Mouse (Mus musculus) kidney, postnatal 14 days (tissue): ENCODE measurements around the gene Rpgrip1l.

Experiments used
- DNase-seq: peaks from one replicate; pipeline ENCODE4 v3.0.0; 2022; ENCODE audit warnings: mixed read lengths

The Rpgrip1l gene

DNA sequence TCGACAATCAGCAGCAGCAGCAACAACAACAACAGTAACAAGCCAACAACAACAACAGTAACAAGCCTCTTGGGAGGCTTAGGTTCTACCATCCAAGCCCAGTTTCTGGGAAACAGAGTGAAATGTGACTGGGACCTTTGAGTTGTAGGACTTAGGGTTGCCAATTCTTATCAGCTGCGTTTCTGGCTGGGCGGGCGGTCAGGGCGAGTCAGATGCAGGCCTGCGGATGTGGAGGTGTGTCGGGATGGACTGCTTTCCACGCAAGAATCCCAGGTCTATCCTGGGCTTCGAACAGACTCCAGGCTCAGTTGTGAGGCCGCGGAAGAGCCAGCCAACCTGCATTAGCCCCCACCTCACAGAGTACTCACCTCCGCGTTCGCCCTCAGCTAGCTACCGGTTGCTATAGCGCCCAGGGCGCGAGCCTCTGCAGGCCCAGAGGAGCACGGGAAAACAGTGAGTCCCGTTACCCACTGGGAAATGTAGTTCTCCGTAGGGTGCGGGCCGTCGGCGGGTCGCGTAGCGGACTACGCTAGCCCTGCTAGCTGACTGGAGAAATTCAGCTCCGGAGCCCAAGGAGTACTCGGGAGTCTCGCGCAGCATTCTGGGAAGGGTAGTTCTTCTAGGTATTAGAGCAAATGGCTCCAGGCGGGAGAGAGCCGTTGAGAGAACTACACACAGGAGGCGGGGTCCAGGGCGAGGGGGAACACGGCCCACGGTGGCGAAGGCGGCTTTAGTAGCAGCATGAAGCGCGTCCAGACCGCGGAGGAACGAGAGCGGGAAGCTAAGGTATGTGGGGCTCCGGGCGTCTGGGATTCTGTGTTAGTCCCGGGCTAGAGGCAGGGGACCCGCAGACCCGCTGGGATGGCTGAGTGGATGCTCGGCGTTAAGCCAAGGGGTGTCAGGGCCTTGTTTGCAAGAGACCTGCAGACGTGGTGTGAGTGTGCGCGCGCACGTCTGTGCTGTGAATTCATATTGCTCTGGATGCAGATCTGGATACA is at the start of gene Rpgrip1l, which contains the start of gene Fto:
Rpgrip1l (minus strand) TSS at position 428 of the 998 bp plus-strand sequence.
Fto (plus strand) TSS at position 691 of the 998 bp plus-strand sequence.
- DNase-seq = peak; percentile 99

DNA sequence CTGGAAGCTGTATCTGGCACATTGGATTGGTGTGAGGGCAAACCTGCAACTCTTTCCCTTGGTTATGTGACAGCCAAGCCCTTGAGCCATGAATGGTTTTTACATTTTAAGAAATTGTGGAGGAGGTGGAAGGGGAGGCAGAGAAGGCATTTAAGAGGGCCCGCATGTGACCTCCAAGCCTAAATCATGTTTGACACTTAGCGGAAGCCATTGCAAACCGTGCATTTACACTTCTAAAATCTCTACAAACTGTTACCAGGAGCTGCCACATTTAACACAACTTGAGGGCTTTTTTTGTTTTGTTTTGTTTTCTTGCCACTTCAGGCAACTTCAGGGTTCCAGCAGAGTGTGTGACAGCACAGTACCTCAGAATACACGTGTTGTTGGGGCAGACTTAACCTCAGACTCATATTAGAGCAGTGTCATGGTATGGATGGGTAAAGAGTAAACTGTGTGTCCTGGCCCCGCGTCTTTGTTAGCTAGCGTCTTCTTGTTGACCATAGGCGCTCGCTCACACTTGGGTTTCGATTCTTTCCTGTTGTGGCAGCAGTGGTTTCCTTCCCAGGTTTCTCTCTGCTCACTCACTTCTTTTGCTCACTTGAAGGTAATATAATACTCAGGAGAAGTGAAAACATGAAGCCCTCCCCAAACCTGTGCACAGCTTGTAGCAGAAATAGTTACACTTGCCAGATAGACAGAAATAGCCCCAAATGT is 47.7 kb upstream of the Rpgrip1l start:
- no peak for DNase-seq

DNA sequence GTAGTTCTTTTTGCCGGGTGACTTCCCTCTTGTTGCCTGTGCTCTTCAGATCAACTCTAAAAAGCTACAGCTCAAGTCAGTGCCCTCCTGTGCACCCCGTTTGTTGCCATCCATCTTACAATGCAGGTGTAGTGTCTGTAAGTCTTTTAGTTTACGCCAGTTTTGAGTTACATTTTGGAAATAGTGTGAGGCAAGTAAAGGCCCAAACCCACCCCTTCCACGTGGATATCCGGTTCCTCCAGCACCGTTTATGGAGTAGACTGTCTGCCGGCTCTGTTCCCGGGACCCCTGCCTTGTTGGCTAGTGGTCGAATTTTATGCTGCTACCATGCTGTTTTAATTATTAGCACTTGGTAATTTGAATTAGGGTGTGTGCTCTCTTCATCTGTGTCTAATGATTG is 46.4 kb upstream of the Rpgrip1l start:
- DNase-seq = no peak

DNA sequence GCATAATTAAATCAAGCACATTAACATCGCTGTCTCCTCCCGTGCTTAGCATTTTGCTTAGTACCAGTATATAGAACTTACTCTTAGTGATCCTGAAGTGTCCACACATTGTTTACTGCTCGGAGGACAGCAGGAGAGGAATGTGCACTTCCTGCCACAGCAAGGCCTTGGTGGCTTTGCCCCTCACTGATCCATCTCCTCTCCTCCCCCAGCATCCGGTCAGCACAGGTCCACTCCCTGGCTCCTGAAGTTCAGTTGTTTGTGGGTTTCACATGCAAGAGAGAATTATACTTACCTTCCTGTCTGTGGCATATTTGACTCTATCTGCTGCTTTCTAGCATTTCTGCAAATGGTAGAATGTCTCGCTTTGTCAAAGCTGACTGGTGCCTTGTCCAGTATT is 45.0 kb upstream of the Rpgrip1l start:
- DNase-seq = no peak

DNA sequence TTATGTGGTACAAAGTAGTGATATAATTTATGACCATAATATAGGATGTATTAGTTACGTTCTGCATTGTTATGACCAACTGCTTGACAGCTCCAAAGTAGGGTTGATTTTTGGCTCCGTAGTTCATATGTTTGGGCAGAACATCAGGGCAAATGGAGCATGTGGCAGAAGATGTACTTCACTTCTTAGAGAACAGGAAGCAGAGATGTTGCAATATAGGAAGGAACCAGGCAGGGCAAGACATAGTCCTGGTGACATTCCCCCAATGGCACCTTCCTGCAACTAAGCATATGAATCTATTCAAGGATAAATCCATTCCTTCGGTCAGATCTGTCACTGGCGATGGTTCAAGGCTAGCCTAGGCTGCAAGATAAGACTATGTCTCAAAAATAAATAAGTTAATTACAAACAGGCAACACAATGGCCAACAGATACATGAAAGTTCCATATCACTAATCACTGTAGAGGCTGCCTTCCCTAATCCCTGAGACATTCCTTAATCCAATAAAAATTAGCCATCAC is 44.5 kb upstream of the Rpgrip1l start:
- no peak for DNase-seq

DNA sequence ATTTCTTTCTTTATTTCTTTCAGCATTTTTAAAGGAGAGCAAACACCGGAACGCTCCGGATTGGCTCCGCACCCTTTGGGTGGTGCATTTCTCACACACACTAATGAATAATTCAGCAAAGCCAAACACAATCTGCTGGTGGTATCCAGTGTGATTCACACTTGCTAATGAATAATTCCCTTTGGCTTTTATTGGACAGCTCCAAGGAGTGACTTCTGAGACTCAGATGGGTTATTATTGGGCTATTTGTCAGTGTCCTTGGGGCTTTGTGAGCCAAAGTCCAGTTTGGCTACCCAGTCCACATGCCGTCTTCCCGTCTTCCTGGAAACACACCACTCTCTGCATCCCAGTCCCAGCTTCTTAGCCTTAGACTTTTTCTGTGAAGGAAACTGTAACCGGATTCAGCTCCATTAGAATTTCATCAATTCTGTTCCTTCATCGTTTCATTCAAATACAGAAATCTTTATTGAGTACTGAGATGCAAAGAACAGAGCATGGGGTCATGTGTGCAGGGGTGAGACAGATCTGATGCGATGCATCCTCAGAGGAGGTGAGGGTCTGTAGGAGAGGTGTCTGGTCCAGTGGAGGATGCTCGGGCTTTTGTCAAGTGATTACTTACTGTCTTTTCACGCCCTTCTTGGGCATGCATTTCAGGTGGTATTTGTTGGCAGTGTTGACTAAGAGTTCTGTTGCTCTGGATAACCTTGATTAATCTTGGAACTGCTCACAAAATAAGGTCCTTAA is 43.1 kb upstream of the Rpgrip1l start:
- no peak for DNase-seq

DNA sequence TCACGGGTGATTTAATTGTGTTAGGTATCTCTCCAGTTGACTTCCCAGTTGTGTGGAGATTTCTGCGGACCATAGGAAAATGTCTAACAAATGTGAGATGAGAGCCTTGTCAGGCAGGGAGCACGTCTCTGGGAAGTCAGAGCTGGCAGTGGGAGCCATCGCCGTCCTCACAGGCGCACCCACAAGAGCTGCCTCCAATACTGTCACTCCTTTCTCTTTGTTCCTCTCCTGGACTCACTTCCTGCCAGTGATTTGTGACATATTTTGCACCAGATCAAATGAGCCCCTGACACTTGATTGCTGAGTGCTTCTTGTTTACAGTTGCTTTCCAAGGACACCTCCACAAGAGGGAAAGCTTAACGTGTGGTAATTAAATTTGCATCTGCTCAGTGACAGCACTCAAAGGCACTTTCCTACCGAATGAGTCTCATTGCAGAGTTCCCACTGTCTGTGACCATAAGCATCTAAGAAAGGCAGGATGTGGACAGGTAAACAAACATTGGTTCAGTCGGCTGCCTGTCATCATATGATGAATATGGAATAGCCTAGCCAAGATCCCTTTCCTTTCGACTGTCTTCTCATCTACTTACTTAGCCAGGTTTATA is 42.3 kb upstream of the Rpgrip1l start:
- DNase-seq = no peak

DNA sequence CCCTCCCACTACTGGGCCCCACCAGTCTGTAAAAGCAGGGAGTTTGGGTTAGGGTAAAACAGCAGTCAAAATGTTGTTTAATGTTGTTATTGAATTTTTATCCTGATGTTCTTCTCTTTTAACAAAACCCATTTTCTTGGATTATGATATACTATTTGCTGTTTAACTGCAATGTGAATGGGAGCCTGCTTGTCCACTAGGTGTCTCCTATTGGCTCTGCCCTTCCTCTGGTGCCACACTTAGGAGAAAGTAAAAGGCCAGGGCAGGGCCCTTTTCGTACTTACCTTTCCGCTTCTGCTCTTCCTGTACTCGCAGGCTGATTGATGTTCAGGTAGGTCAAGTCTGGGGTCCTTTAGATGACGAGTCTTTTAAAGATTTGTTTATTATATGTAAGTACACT is 40.8 kb upstream of the Rpgrip1l start:
- DNase-seq = no peak

DNA sequence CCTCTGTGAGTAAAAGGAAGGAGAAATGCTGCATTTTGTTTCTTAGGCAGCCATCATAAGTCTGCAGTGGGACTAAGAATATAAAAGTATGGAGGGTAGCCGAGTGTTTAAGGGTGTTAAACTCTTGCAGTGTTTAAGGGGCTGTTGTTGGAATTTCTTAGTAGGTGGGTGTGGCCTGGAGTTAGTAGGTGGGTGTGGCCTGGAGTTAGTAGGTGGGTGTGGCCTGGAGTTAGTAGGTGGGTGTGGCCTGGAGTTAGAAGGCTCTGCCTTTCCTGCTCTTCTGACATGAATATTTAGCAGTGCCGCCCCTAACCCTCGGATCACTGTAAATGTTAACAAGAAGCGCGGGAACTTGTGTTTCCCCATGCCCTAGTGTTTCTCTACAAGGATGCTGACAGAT is 40.0 kb upstream of the Rpgrip1l start:
- DNase-seq = no peak

DNA sequence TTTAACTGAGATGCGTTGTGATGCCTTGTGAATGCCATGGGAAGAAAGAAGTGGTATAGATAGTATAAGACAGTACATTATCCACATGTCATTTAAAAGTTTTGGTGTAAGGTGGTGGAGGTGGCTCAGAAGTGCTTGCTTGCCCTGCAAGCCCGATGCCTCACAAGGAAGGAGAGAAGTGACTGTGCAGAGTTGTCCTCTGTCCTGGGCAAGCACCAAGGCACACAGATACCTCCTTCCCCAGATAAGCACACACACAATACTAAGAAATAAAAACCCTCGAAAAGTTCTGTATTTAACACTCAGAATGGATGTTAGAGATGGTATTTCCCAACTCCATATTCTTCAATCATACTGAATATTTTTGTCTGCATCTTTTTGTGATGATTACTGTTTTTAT is 39.5 kb upstream of the Rpgrip1l start:
- no peak for DNase-seq

DNA sequence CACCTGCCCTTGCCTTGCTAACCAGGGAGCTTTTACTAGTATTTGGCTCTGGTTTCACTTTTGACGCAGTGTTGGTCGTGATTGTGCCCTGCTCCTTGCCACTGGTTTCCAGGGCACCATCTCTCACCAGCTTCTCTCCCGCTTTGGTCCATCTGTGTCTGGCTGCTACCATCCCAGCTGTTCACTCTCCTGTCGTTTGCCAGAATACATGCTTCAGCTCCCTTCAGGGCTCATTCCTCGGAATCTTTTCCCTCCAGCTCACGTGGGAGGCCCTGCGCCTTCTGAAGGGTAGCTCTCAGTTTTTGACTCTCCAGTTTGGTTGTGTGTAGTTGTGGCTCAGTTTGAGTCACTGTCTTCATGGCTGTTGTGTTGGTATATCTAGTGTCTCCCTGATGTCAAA is 37.6 kb upstream of the Rpgrip1l start:
- no peak for DNase-seq

DNA sequence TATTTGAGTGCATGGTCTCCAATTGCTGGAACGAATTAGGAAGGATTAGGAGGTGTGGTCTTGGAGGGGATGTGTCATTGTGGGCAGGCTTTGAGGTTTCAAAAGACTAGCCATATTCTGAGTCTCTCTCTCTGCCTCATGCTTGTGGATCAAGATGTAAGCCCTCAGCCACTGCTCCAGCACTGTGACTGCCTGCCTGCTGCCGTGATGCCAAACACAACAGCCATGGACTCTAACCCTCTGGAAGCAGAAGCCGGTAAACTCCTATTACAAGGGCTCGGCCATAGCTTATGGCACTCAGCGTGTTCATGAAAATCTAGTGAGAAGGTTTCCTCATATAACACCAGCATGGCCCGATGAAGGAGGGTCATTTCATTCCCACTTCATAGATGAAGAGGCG is 36.8 kb upstream of the Rpgrip1l start:
- DNase-seq = no peak

DNA sequence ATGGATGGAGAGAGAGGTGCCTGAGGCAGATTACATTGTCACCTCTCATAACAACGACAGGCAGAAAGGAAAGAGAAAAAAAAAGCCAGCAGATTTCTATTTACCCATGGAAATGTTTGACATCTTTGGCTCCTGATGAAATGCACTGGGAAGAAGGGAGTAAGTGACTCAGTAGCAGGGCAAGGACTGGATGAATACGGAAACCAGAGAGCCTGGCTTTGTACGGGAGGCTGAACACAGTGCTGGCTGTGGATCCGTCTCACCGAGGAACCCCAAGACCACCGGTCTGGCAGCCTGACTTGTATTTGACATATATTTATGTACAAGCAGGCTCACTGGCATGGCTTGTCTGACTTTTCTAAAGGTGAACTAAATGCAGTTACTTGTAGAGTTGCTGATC is 34.5 kb upstream of the Rpgrip1l start:
- DNase-seq = no peak

DNA sequence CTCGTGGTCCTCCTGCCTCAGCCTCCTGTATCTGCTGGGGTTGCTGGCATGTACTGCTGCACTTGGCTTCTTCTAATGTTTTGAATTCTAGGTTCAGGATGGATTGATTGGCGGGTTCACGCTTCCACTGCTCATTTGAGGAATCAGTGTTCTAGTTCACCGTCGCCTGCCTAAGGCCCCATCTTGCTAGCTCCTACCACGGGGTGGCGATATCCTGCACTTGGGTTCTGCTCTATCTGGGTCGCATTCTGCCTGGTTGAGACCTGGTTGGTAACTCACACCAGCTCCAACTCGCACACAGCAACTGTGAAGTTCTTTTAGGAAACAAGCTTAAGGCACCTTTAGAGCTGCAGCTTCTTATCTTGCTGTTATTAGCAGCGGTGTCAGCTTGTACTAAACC is 34.1 kb upstream of the Rpgrip1l start:
- no peak for DNase-seq

DNA sequence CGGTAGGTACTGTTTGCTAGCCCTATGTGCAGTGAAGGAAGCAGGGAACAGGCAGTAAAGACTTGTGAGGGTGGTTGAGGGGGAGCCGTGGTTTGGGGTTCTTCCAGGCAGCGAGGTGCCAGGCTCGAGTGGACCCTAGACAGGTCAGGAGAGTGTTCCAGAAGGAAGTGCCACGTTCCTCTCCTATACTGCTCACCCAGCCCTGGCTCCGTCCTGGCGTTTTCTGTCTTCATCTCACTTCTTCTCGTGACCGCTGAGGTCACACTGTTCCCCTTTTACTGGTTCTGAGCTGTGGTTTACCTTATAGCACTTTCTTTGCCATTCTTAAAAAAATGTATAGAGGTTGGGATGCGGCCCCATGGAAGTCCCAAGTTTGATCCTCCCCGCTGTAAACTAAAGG is 31.6 kb upstream of the Rpgrip1l start:
- DNase-seq = no peak

DNA sequence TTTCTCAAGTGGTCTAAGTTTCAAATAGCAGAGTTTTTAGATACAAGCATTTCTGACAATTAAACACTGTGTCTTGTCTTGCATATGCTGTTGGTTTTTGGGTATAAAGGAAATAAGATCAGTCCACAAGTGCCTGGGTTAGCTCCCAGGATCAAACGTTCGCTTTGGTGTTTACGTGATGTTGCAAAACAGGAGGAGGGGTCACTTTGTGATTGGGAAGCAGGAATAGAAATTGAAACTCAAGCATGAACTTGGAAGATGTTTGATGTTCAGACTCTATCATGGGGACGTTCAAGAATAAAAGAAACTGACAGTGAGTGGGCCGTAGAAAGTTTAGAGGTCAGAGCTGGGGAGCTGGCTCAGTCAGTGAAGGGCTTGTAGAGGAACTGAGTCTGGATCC is 29.7 kb upstream of the Rpgrip1l start:
- no peak for DNase-seq

DNA sequence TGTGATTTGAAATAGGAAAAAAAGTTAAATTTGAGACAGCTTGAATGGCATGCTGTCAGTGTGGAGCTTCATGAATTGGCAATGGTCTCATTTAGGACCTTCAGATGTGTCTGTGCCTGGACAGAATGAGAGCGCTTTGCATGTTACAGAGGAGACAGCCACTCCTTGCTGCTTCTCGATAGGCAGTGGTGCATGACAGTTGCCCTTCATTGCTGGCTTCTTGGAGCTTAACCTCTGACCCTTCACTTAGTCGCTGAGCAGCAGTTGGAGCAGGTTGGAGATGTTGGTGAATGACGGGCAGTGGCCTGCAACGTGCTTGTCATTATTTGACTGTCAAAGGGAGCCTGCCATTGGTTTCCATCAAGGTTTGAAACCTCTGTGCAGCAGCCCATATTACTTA is 29.1 kb upstream of the Rpgrip1l start:
- DNase-seq = peak; percentile 33

DNA sequence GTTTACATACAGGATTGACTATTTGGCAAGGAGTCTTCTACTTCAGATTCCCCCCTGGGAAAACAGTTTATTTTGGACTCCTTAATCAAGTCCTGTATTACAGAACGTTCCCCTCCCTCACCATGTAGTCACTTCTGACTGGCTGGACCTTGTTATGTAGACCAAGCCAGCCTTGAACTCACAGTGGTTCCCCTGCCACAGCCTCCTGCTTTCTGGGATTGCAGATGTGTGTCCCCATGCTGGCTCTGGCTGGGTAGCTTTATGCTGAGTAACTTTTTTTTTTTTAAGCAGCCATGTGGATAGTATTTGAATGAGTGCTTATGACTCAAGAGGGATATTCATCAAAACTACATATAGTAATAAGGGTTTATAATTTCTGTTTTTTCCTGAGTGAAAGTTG is 27.7 kb upstream of the Rpgrip1l start:
- no peak for DNase-seq

DNA sequence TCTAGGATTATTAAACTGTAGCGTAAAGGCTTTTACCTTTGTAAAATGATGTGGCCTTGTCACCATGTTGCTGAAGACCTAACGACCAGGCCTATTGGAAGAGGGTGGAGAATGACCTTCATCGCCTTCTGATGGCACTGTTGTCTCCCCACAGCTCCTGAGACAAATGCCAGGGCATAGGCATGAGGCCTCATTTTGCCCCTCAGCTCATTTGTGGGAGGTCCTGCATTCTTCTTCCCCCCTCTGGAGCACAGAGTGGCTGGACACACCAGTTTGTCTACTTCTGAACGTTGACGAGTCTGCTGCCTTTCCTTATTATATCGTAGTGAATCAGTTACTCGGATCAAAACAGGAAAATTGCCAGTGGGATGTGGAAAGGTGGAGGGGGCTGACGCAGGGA is 26.6 kb upstream of the Rpgrip1l start:
- no peak for DNase-seq

DNA sequence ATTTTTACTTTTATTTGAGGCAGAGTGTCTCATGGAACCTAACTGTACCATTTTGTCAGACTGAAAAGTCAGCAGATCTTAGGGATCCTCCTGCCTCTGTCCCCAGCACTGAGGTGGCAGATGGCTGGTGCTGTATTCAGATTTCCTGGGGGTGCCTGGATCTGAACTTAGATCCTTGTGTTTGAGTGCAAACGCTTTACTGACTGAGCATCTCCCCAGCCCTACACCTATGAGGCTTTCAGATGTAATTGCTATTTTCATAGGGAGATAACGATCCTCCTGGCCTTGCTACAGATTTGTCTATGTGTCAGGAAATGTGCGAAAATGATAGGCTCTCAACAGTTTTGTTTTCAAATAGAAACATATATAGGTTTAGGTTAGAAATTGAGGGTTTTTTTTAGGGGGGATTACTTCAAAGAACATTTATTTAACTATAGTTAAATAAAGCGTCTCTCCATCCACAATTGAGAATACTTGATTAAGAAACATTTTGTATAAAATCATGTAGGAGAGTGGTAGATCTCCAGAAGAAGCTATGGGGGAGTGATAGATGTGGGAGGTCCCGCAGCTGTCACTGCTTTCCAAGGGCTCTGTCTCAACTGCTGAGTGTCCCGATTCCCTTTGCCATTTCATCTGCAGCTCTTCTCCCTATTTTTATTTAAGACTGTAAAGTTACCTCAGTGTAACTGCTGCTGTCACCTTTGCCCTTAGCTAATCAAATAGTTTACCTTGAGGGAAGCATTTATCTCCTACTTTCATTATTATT is 25.5 kb upstream of the Rpgrip1l start:
- no peak for DNase-seq

DNA sequence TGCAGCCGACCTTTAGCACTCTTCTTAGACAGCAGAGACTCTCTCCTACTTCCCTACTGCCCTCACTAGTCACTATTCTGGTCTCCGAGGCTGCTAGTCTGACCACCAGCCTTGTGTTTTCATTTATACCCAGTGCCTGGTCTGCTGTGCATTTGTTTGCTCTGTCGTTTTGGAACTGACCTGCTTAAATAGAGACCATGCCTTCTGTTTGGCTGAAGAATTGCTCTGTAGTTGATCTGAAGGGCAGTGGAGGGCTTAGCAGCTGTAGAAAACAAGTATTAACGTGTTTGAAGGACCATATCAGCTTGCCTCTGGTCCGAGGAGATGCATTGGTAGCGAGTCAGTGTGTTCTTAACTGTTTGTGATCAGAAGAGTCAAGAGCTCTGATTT is 16.4 kb upstream of the Rpgrip1l start:
- no peak for DNase-seq

DNA sequence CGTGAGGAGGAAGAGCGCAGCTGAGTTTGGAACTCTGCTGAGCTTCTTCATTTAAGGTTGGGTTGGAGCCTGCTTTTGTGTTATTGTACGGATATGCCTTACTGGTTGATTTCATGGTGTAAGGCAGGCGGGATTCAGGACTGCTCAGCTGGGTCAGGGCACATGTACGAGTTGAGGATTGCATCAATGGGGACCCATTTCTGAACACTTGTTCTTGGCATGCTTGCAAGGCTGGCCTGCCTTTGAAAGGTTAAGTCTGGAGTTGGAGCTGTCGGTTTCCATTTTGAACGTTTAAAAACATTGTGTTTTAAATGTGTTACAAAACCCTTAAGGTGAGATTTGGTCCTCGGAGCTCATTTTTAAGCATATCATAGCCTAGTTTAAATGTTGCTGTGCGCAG is 16.0 kb upstream of the Rpgrip1l start:
- no peak for DNase-seq
